Mouse (Mus musculus) lung, postnatal 0 days (tissue): ENCODE measurements around the gene Tpgs1. TPM values are rescaled to one million over a fixed set of nuclear protein-coding genes. Genes with fewer than 3 reads are reported as not detected.
A peak's percentile ranks its signal among the peaks of the same experiment; 100 is the strongest.

Experiments
- ATAC-seq: fragments of 200-750 bp; cut with Nextera tagmentation; 2 replicates; pipeline ENCODE4 v1.8.0; 2017; ENCODE audit warnings: moderate library complexity
- DNase-seq: peaks from one replicate; pipeline ENCODE4 v3.0.0-alpha.2; 2016; ENCODE audit warnings: low spot score
- H3K27ac ChIP-seq: fragments of 300-500 bp; sonication (generic); 2 replicates; pipeline ENCODE4 v1.5.1; 2014; ENCODE audit warnings: antibody characterized with exemption, mild to moderate bottlenecking, low read length, mixed read lengths
- H3K27me3 ChIP-seq: fragments of 300-500 bp; sonication (generic); replicated peaks from 2 replicates; pipeline ENCODE4 v1.6.1; 2014; ENCODE audit warnings: low read length, mixed read lengths; ENCODE audit not compliant: insufficient read depth
- H3K36me3 ChIP-seq: fragments of 300-500 bp; sonication (generic); 2 replicates; pipeline ENCODE4 v1.6.1; 2014; ENCODE audit warnings: low read length, mixed read lengths; ENCODE audit not compliant: insufficient read depth
- H3K4me1 ChIP-seq: fragments of 300-500 bp; sonication (generic); 2 replicates; pipeline ENCODE4 v1.6.1; 2014; ENCODE audit warnings: antibody characterized with exemption, low read depth, low read length, mixed read lengths; ENCODE audit not compliant: insufficient read depth
- H3K4me2 ChIP-seq: fragments of 300-500 bp; sonication (generic); replicated peaks from 2 replicates; pipeline ENCODE4 v1.6.1; 2014; ENCODE audit warnings: low read depth, mild to moderate bottlenecking, low read length, moderate library complexity, mixed read lengths
- H3K4me3 ChIP-seq: fragments of 300-500 bp; sonication (generic); 2 replicates; pipeline ENCODE4 v1.5.1; 2014; ENCODE audit warnings: low read depth, low read length
- H3K9ac ChIP-seq: fragments of 300-500 bp; sonication (generic); replicated peaks from 2 replicates; pipeline ENCODE4 v1.6.1; 2014; ENCODE audit warnings: low read depth, mild to moderate bottlenecking
- H3K9me3 ChIP-seq: fragments of 300-500 bp; sonication (generic); 2 replicates; pipeline ENCODE4 v1.6.1; 2016; ENCODE audit warnings: low read length, mixed read lengths
- CTCF ChIP-seq: IDR thresholded peaks from 2 replicates; pipeline ENCODE4 v1.5.1; 2016; ENCODE audit warnings: antibody characterized with exemption, mild to moderate bottlenecking
- EP300 ChIP-seq: IDR thresholded peaks from 2 replicates; pipeline ENCODE4 v1.6.1; 2016; ENCODE audit warnings: antibody characterized with exemption, mild to moderate bottlenecking, control low read depth
- WGBS: fragments of 180-500 bp; shearing (Covaris S2); extraction: QIAGEN DNeasy Blood & Tissue Kit; methylation state at CpG from one replicate; pipeline ENCODE4 v1.1.7; 2014; 5-methylcytosine and 5-hydroxymethylcytosine counted together
- polyA plus RNA-seq: library from polyadenylated mRNA; unstranded; fragments of >200 nt; fragmentation: Nextera tagmentation; extraction: Ambion mirVana; gene quantifications from 2 replicates; pipeline ENCODE4 v1.2.1, GENCODE M21; 2015

Tpgs1 gene
- polyA plus RNA-seq, 1 experiment from 2014 or later, result 71.2 TPM

DNA sequence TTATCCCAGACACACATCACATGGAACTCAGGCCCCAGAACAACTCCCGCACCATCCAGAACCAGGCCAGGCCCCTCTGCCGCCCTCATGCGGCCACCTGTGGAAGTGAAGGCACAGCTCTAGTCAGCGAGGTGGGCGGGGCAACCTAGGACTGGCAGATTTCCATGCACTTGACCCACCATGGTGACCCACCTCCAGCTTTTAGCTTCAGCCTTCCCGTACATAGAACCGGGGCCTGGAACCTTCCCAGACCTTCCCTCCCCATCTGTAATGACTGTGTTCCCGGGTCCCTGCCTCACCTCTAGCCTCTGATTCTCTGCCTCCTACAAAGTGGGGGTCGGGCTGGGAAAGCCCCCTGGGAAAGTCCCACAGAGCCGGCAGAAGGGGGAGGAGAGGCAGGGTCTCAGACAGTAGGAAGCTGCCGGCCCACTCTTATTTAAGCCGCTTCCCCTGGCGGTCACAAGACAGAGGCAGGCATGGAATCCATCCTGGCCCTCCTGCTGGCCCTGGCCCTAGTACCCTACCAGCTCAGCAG lies 5.0 kb upstream of the Tpgs1 start, which contains the start of gene Madcam1:
Madcam1 (plus strand) TSS at position 429 of the 535 bp plus-strand sequence.
- DNase-seq, result peak; percentile 65
- TF ChIP-seq CTCF (peak; percentile 93), EP300 (no peak)
- WGBS, result 11% methylated on average over 13 of the region's 13 CpGs

DNA sequence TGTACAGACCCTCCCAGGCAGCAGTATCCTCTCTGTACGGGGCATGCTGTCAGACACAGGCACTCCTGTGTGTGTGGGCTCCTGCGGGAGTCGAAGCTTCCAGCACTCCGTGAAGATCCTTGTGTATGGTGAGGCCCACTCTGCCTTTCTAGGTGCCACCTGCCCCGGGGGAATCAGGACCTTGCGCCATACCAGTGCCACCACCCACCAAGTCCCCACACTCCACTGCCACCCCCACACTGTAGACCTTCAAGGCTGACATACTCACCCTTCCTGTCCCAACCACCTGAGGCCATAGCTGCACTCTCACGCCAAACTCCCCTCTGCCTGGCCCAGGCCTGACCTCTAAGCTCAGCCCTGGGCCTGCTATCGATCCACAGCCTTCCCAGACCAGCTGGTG lies 4.1 kb upstream of the Tpgs1 start:
- ATAC-seq (no peak), DNase-seq (no peak)
- Histone ChIP-seq H3K36me3 (no peaks in the 10 kb centered on the region), H3K4me1 (peaks cover 4% of the 10 kb centered on the region; the same call in 1 of the 2 replicates), H3K27ac (no peak overlapping the region), H3K9ac (no peak overlapping the region), H3K4me3 (no peak overlapping the region), H3K4me2 (no peak overlapping the region), H3K9me3 (no peaks in the 10 kb centered on the region), H3K27me3 (no peaks in the 10 kb centered on the region)
- no peak for TF ChIP-seq CTCF
- no peak for TF ChIP-seq EP300
- WGBS, result 78% methylated on average over 8 of the region's 8 CpGs

More for the DNA sequence above, 5.0 kb upstream of the Tpgs1 start, which contains the start of gene Madcam1:
- ATAC-seq, result 0 out of 2 replicates have a peak, but pooled peaks have one; percentile 14
- H3K4me1 ChIP-seq, result no peaks in the 10 kb centered on the region
- H3K36me3 ChIP-seq, result no peaks in the 10 kb centered on the region
- no peaks in the 10 kb centered on the region for H3K27me3 ChIP-seq
- no peak within 1 kb of the TSS for H3K9ac ChIP-seq
- no peak within 1 kb of the TSS for H3K4me3 ChIP-seq
- H3K9me3 ChIP-seq, result no peaks in the 10 kb centered on the region
- H3K27ac ChIP-seq, result no peak within 1 kb of the TSS
- no peak within 1 kb of the TSS for H3K4me2 ChIP-seq

DNA sequence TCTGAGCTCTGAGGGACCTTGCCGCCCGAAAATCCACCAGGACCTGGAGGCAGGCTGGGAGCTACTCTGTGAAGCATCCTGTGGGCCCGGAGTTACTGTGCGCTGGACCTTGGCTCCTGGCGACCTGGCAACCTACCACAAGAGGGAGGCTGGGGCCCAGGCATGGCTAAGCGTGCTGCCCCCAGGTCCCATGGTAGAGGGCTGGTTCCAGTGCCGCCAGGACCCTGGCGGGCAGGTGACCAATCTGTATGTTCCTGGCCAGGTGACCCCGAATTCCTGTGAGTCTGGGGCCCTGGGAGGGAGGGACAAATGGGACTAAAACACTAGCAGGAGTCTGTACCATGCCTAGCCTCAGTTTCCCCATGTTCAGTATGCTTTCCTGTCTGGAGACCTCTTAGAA lies 2.7 kb upstream of the Tpgs1 start:
- H3K27me3 ChIP-seq, result no peaks in the 10 kb centered on the region
- no peak for ATAC-seq
- H3K9me3 ChIP-seq, result no peaks in the 10 kb centered on the region
- TF ChIP-seq EP300 (no peak), CTCF (no peak)
- H3K9ac ChIP-seq, result no peak overlapping the region
- H3K4me3 ChIP-seq, result no peak overlapping the region
- peaks cover 10% of the 10 kb centered on the region; the same call in 1 of the 2 replicates for H3K4me1 ChIP-seq
- DNase-seq, result no peak
- WGBS, result 66% methylated on average over 9 of the region's 9 CpGs
- H3K4me2 ChIP-seq, result no peak overlapping the region
- H3K27ac ChIP-seq, result no peak overlapping the region
- no peaks in the 10 kb centered on the region for H3K36me3 ChIP-seq

DNA sequence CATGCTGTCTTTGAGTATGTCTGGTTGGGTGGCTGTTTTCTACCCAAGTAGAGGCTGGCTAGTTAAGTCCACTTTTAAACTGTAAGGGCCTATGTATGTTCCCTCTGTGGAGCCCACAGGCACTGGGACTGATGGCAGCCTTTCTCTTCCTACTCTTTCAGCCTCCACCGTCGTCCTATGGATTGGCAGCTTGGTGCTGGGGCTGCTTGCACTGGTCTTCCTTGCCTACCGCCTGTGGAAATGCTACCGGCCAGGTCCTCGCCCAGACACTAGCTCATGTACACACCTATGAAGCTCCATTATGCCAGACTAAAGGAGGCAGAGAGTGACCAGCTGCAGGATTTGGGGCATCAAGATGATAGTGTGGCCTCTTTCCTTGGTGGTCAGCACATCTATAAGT lies 1.1 kb upstream of the Tpgs1 start:
- TF ChIP-seq CTCF, result no peak
- TF ChIP-seq EP300, result no peak
- DNase-seq (no peak), ATAC-seq (no peak)
- Histone ChIP-seq H3K9me3 (no peaks in the 10 kb centered on the region), H3K4me3 (no peak overlapping the region), H3K4me1 (peaks cover 10% of the 10 kb centered on the region; the same call in 1 of the 2 replicates), H3K27ac (no peak overlapping the region), H3K36me3 (no peaks in the 10 kb centered on the region), H3K4me2 (no peak overlapping the region), H3K27me3 (no peaks in the 10 kb centered on the region), H3K9ac (no peak overlapping the region)
- WGBS, result 81% methylated on average over 5 of the region's 5 CpGs

DNA sequence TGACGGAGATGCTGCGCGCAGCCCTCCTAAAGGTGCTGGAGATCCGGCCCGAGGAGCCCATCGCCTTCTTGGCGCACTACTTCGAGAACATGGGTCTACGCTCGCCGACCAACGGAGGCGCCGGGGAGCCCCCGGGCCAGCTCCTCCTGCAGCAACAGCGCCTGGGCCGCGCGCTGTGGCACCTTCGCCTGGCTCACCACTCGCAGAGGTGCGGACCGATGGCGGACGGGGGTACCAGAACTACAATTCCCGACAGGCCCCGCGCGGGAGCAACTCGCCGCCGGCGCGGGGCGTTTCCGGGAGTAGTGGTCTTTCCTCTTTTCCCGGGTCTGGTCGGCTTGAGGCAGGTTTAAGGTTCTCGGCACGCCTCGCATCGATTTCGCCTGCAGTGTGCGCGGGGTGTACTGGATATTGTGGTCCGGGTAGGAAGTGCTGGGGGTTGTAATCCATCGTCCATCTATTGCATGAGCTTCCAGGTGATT lies 448 bp downstream of the Tpgs1 start:
- peak overlapping the region; percentile 88 for H3K4me3 ChIP-seq
- peaks cover 10% of the 10 kb centered on the region; the same call in 1 of the 2 replicates for H3K4me1 ChIP-seq
- peak; percentile 65 for DNase-seq
- H3K4me2 ChIP-seq, result peak overlapping the region; percentile 69
- no peaks in the 10 kb centered on the region for H3K9me3 ChIP-seq
- no peaks in the 10 kb centered on the region for H3K36me3 ChIP-seq
- peak overlapping the region; percentile 45 for H3K9ac ChIP-seq
- peak; percentile 47 for ATAC-seq
- under 1% methylated on average over 47 of the region's 47 CpGs for WGBS
- peak overlapping the region; percentile 88 for H3K27ac ChIP-seq
- no peaks in the 10 kb centered on the region for H3K27me3 ChIP-seq
- TF ChIP-seq CTCF (no peak), EP300 (no peak)

DNA sequence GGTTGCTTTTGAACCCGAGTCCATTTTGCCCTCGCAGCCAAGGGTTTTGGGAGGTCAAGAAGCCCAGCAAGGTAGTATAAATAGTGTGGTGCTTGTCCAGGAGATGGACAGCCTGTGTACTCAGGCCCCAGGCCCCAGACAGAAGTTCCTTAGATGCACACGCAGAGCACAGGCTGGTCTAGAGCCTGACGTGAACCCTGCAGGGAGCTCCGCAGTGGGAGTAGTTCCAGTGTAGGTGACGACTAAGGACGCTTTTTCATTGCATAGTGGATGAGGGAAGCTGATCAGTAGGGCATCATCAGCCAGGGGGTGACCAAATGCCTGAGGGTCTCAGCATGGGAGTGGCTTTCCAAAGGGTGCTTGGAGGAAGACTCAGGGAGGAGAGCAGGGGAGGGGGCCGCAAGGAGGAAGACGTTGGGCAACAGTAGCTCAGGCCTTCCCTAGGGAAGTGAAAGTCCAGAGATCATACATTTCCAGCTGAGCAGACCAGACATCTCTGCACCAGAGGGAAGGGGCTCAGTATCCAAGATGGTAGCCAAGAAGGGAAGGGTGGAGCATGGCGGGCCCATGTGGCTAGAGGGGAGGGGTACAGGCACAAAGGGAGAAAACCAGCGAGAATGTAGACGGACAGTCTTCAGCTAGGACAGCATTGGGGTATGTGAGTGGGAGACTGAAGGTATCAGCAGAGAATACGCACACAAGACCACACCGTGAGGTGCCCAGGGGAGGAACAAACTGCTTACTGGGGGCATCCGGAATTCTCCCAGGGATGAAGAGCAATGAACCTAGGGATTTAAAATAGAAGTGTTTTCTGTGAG lies 1.1 kb downstream of the Tpgs1 start:
- 29% methylated on average over 15 of the region's 15 CpGs for WGBS
- Histone ChIP-seq H3K4me2 (peak overlapping the region; percentile 69), H3K9ac (peak overlapping the region; percentile 45; the same call in 1 of the 2 replicates), H3K36me3 (no peaks in the 10 kb centered on the region), H3K4me3 (peak overlapping the region; percentile 88), H3K9me3 (no peaks in the 10 kb centered on the region), H3K4me1 (peaks cover 10% of the 10 kb centered on the region; the same call in 1 of the 2 replicates), H3K27ac (peak overlapping the region; percentile 88; the same call in 1 of the 2 replicates), H3K27me3 (no peaks in the 10 kb centered on the region)
- no peak for TF ChIP-seq EP300
- no peak for TF ChIP-seq CTCF
- ATAC-seq, result no peak
- no peak for DNase-seq
